Mouse (Mus musculus): ENCODE results near the gene Cfap126.

GRCm38 (mm10) chr1:171102547-171103177 lies 11.1 kb upstream of the Cfap126 start:
- TF ChIP-seq CTCF (IDR thresholded peaks at IDR 0.05; ENCODE audit: low read depth, low read length) (no peak), TAL1 (conservative IDR thresholded peaks at IDR 0.05; ENCODE audit: low read depth, low read length) (no peak), POLR2AphosphoS5 (IDR thresholded peaks at IDR 0.05; ENCODE audit: insufficient replicate concordance, low read depth, low read length) (no peak), GATA1 (IDR thresholded peaks at IDR 0.05; ENCODE audit: borderline replicate concordance, low read length) (no peak)

Measured in G1E (cell line).